Mouse (Mus musculus) spleen, adult 18-20 months (tissue): ENCODE data around the gene Mpig6b.

Source experiments
- DNase-seq, 2 experiments: peaks; one replicate each; pipeline ENCODE4 v3.0.0; 2022; ENCODE audit warnings: mixed read lengths in 2 of 2

Gene Mpig6b

DNA sequence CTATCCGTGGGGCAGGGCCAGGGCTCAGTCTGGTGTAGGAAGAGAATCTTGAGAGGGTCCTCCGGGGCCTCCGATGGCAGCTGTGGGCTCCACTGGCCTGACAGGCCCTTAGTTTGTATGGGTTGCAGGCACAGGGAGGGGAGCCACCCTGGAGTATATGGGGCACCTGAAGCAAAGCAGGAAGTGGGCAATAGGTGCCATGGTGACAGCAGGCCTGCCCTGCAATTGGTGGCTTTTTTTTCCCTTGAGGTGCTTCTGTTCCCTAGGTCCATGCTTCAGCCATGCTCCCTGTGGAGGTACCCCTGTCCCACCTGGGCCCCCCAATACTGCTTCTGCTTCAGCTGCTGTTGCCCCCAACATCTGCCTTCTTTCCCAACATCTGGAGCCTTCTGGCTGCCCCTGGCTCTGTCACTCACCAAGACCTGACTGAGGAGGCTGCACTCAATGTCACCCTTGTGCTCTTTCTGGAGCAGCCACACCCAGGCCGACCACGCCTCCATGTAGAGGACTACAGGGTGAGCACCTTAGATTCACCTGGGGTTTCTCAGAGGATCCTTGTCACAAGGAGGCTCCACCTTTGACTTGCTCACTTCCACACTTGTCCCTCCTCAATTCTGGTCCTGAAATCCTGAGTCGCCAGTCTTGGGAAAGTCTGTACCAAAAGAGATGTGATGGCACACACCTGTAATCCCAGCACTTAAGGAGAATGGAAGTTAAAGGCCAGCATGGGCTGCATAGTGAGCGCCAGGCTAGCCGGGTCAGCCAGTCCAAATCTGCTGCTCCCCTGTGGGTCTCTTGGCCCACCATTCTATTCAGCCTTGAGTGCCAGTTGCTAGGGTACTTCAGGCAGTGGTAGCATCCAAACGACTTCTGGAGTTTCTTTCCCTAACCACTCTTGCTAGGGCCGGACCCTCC is 48.9 kb downstream of the Mpig6b start:
- DNase-seq = no peak

DNA sequence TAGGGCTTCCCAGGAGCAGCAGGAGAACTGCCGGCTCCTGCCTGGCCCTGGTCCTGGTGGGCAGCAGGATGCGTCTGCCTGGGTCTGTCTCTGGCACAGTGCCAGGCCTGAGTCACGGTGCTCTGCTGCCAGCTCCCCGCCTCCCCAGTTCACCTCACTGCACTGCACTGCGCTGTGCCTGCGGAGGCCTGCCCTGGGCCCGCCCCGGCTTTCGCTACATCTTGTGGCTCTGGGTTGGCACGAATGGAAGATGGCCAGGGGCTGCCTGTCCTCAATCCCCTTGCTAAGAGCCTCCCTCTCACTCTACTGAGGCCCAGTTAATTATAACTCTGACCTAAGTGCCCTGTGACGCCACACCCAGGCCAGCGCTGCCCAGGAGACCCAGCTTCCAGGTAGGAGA is 49.6 kb downstream of the Mpig6b start, which contains the start of gene Vwa7:
Gene Vwa7, plus strand, starts transcription at position 204 of the 400 bp plus-strand sequence.
- no peak for DNase-seq

DNA sequence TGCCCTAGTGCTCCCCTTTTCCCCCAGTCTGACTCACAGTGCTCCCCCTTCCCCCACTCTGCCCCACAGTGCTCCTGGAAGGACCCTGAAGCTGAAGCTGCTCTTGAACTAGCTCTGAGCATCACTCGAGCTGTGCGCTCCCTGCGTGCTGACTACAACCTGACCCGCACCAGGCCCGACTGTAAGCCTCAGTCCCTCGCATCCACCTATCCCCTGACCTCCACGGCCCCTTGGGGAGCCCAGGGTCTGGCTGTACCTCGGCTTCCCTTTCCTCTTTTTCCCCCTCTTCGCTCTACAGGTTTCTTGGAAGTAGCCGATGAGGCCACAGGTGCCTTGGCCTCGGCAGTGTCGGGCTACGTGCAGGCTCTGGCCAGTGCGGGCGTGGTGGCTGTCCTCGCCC is 50.7 kb downstream of the Mpig6b start:
- no peak for DNase-seq

DNA sequence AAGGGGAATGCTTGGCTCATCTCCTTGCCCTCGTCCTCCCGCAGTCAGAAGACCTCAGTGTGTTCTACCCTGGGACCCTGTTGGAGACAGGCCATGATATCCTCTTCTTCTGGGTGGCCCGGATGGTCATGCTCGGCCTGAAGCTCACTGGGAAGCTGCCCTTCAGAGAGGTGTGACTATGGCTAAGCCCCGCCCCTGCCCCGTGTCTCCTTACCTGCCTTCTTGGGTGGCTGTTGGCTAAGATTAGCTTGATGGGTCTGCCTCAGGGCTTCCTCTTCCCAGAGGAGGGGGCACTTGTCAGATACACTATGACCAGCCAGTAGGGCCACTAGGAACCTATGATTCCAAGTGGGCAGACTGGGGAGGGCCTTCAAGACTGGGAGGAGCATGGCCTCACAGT is 52.8 kb downstream of the Mpig6b start:
- DNase-seq = no peak
